Mouse (Mus musculus) neural tube, postnatal 0 days (tissue): ENCODE data around the gene Bola2. TPM values are rescaled to one million over a fixed set of nuclear protein-coding genes. Genes with fewer than 3 reads are reported as not detected.

ENCODE experiments used
- polyA plus RNA-seq: library from polyadenylated mRNA; unstranded; fragments of >200 nt; fragmentation: Nextera tagmentation; extraction: Ambion mirVana; gene quantifications from 2 replicates; pipeline ENCODE4 v1.2.1, GENCODE M21; 2015

Bola2 gene
- polyA plus RNA-seq, result 164 and 178 TPM in 2 replicates

GRCm38 (mm10) chr7:126695210-126695611, at the start of gene Bola2:
TSS of gene Bola2 (plus strand) at chr7:126695401.

DNA sequence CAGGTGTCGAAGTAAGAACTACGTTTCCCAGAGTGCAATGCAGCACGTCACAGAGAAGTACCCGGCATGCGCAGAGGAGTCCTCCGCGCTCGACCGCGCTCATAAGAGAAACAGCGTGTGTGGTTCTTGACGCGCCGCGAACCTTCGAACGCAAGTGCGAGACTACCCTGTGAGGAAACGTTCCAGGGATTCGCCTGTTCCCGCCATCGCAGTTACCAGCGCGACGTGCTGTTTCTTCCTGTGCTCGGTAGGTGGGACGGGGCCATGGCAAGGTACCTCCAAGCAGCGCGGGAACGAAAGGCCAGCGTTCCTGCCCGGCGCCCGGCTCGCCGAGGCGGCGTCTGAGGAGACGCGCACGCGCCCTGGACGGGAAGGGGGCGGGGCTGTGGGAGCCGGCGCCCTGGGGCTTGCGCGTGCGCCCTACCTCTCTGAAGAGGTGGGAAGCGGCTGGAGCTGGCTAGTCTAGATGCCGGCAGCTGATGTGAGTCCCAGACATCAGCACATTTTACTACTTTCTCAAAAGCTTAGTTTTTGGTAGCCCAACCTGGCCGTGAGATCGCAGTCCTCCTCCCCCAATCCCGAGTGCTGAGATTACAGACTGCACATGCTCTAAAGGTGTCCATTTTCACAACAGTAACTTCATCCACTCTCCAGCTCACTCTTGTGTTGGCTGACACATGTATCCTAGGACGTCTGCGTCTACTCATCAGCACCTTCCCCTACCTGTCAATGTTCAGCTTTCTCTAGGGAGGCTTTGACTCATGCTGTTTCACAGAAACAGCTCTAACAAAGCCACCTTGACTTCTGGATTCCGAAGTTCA, 45.8 kb upstream of the Bola2 start, which contains the start of gene Sgf29:
Gene Sgf29, plus strand, starts transcription at position 79 of the 821 bp plus-strand sequence.

GRCm38 (mm10) chr7:126676207-126676606, 19.0 kb upstream of the Bola2 start, which contains the start of gene Sult1a1:
TSS of gene Sult1a1 (minus strand) at chr7:126676432.

DNA sequence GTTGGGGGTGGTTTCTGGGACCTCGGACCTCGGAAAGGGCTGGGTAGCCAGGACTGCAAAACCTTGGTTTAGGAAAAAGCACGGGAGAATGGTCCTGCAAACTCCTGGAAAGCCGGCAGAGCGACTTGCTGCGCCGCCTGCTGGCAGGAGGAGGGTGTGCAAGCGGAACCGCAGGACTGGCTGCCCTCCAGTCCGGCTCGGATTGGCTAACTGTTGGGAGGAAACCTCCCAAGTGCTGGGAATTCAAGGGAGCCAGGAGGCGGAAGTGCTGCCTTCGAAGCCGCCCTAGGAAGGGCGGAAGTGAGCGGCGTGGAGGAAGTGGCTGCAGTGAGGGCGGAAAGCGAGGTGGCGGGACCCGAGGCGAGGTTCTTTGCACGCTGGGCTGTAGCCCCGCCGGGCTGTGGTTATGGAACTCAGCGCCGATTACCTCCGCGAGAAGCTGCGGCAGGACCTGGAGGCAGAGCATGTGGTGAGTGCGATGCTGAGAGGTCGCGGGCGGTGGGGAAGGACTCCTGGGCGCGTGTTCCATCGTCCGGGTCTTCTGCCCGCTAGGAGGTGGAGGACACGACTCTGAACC, 518 bp downstream of the Bola2 start, which contains the start of gene Slx1b:
Gene Slx1b, minus strand, starts transcription at position 154 of the 577 bp plus-strand sequence.

DNA sequence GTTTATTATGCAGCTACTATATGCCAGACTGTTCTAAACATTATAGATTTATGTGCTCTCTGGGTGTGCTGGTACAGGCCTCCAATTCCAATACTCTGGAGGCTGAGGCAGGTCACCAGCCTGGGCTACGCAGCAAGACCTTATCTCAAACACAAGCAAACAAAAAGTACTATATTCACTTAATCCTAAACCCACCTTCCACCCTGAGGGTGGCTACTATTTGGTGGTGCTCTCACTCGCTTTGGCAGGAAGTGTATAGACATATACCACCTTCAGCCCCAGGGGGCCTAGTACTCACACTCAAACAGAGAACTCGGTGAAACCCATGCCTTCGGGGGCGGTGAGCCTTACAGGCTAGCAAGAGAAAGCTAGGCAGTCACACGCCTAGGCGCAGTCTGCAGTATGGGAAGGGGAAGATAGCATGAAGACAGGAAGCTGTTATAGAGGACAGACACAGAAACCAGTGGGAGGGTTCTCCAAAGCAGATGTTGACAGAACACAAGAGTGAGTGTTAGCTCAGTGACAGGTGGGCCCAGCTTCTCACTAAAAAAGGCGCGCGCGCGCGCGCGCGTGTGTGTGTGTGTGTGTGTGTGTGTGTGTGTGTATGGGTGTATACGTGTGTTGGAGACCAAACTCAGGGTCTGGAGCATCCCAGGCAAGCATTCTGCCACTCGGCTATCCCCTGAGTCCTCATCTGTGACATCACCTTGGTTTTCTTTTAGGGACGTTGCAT, 12.4 kb downstream of the Bola2 start, which contains the start of gene Coro1a:
Gene Coro1a, minus strand, starts transcription at position 346 of the 733 bp plus-strand sequence.

Other genes starting within 250 kb of the Bola2 start
- gene Atp2a1, start 232.3 kb upstream of the Bola2 start, polyA plus RNA-seq, result 1.7 and 2.0 TPM in 2 replicates
- 48.6 and 52.7 TPM in 2 replicates for gene Sh2b1, start 220.0 kb upstream of the Bola2 start, polyA plus RNA-seq
- gene Tufm, start 208.0 kb upstream of the Bola2 start, polyA plus RNA-seq, result 104 and 121 TPM in 2 replicates
- gene Atxn2l, start 192.0 kb upstream of the Bola2 start, polyA plus RNA-seq, result 56.8 and 62.0 TPM in 2 replicates
- 185 and 204 TPM in 2 replicates for gene Eif3c, start 129.0 kb upstream of the Bola2 start, polyA plus RNA-seq
- gene Apobr, start 110.5 kb upstream of the Bola2 start, polyA plus RNA-seq, result 0.47 and 0.98 TPM in 2 replicates
- 27.0 and 28.3 TPM in 2 replicates for gene Cln3, start 109.6 kb upstream of the Bola2 start, polyA plus RNA-seq
- not detected in 2 replicates for gene Il27, start 100.5 kb upstream of the Bola2 start, polyA plus RNA-seq
- 22.9 and 33.6 TPM in 2 replicates for gene Nupr1, start 64.5 kb upstream of the Bola2 start, polyA plus RNA-seq
- gene Sgf29, start 46.1 kb upstream of the Bola2 start, polyA plus RNA-seq, result 44.2 and 55.6 TPM in 2 replicates
- 14.9 and 22.4 TPM in 2 replicates for gene Sult1a1, start 19.0 kb upstream of the Bola2 start, polyA plus RNA-seq
- gene Slx1b, start 383 bp downstream of the Bola2 start, polyA plus RNA-seq, result 12.0 and 12.8 TPM in 2 replicates
- 109 and 127 TPM in 2 replicates for gene Coro1a, start 12.4 kb downstream of the Bola2 start, polyA plus RNA-seq
- 104 and 106 TPM in 2 replicates for gene Mapk3, start 64.2 kb downstream of the Bola2 start, polyA plus RNA-seq
- 1.1 and 1.2 TPM in 2 replicates for gene Gdpd3, start 70.9 kb downstream of the Bola2 start, polyA plus RNA-seq
- 255 and 259 TPM in 2 replicates for gene Ypel3, start 81.6 kb downstream of the Bola2 start, polyA plus RNA-seq
- gene Tbx6, start 86.1 kb downstream of the Bola2 start, polyA plus RNA-seq, result 0.31 and 0.47 TPM in 2 replicates
- 129 and 149 TPM in 2 replicates for gene Ppp4c, start 97.1 kb downstream of the Bola2 start, polyA plus RNA-seq
- gene Fam57b, start 102.3 kb downstream of the Bola2 start, polyA plus RNA-seq, result 43.9 and 56.4 TPM in 2 replicates
- gene 4930451I11Rik, start 136.2 kb downstream of the Bola2 start, polyA plus RNA-seq, result 0.65 TPM in 1 of 2 replicates, not detected in the other
- gene Doc2a, start 152.0 kb downstream of the Bola2 start, polyA plus RNA-seq, result 60.9 and 64.7 TPM in 2 replicates
- 17.0 and 23.3 TPM in 2 replicates for gene Hirip3, start 166.6 kb downstream of the Bola2 start, polyA plus RNA-seq
- gene Ino80e, start 167.0 kb downstream of the Bola2 start, polyA plus RNA-seq, result 78.5 and 82.2 TPM in 2 replicates
- 39.4 and 47.0 TPM in 2 replicates for gene Taok2, start 189.3 kb downstream of the Bola2 start, polyA plus RNA-seq
- 40.7 and 41.1 TPM in 2 replicates for gene Tmem219, start 227.5 kb downstream of the Bola2 start, polyA plus RNA-seq
- gene Kctd13, start 233.5 kb downstream of the Bola2 start, polyA plus RNA-seq, result 129 and 134 TPM in 2 replicates